Mouse (Mus musculus): ENCODE results near the gene Edem1. TPM values are rescaled to one million over a fixed set of nuclear protein-coding genes. Genes with fewer than 3 reads are reported as not detected.

Gene Edem1
- polyA plus RNA-seq, 1 experiment, result 11.1 TPM

GRCm38 (mm10) chr6:108805871-108806270 lies 22.6 kb upstream of the Edem1 start:
- no peak for TF ChIP-seq MYOD1 (IDR thresholded peaks at IDR 0.05; ENCODE audit: control insufficient read depth, insufficient read length, low read depth)
- TF ChIP-seq CTCF (IDR thresholded peaks at IDR 0.05; ENCODE audit: control insufficient read depth, insufficient read depth, insufficient read length), result no peak
- TF ChIP-seq MYOG (IDR thresholded peaks at IDR 0.05; ENCODE audit: control insufficient read depth, extremely low read depth, insufficient read length), result no peak
- no peak for TF ChIP-seq MAX (IDR thresholded peaks at IDR 0.05)
- TF ChIP-seq FOSL1 (IDR thresholded peaks at IDR 0.05; ENCODE audit: insufficient read depth, low read length, poor library complexity, severe bottlenecking), result no peak
- TF ChIP-seq CEBPB (IDR thresholded peaks at IDR 0.05; ENCODE audit: low read depth), result no peak
- no peak for TF ChIP-seq USF1 (IDR thresholded peaks at IDR 0.05; ENCODE audit: low read depth)
- peaks cover 100% of the 10 kb centered on the region for H3K79me2 ChIP-seq (ENCODE audit: control insufficient read depth, insufficient read depth)
- no peak overlapping the region for H3K4me3 ChIP-seq (ENCODE audit: insufficient read depth, poor library complexity, severe bottlenecking)
- no peaks in the 10 kb centered on the region for H3K27me3 ChIP-seq (ENCODE audit: control insufficient read depth, insufficient read depth, insufficient read length)
- H3K79me3 ChIP-seq (ENCODE audit: low read depth), result peaks cover 73% of the 10 kb centered on the region
- H3K36me3 ChIP-seq (ENCODE audit: control insufficient read depth, insufficient read depth), result no peaks in the 10 kb centered on the region
- H3ac ChIP-seq (ENCODE audit: control insufficient read depth, insufficient read length, low read depth), result no peak overlapping the region

- Histone ChIP-seq H3K27me3 (ENCODE audit: control insufficient read depth, insufficient read depth, insufficient read length) (no peaks in the 10 kb centered on the region), H3ac (ENCODE audit: control insufficient read depth, insufficient read length, low read depth) (no peak overlapping the region), H3K79me2 (ENCODE audit: control insufficient read depth, insufficient read depth) (peaks cover 92% of the 10 kb centered on the region), H3K4me3 (ENCODE audit: insufficient read depth, poor library complexity, severe bottlenecking) (no peak overlapping the region), H3K36me3 (ENCODE audit: control insufficient read depth, insufficient read depth) (no peaks in the 10 kb centered on the region), H3K79me3 (ENCODE audit: low read depth) (peaks cover 72% of the 10 kb centered on the region)
- TF ChIP-seq MYOD1 (IDR thresholded peaks at IDR 0.05; ENCODE audit: control insufficient read depth, insufficient read length, low read depth) (no peak), MAX (IDR thresholded peaks at IDR 0.05) (no peak), FOSL1 (IDR thresholded peaks at IDR 0.05; ENCODE audit: insufficient read depth, low read length, poor library complexity, severe bottlenecking) (no peak), CEBPB (IDR thresholded peaks at IDR 0.05; ENCODE audit: low read depth) (no peak), CTCF (IDR thresholded peaks at IDR 0.05; ENCODE audit: control insufficient read depth, insufficient read depth, insufficient read length) (no peak), USF1 (IDR thresholded peaks at IDR 0.05; ENCODE audit: low read depth) (no peak), MYOG (IDR thresholded peaks at IDR 0.05; ENCODE audit: control insufficient read depth, extremely low read depth, insufficient read length) (no peak)
Measured at GRCm38 (mm10) chr6:108807446-108807845, 21.0 kb upstream of the Edem1 start.

- H3K79me2 ChIP-seq (ENCODE audit: control insufficient read depth, insufficient read depth), result peaks cover 92% of the 10 kb centered on the region
- H3ac ChIP-seq (ENCODE audit: control insufficient read depth, insufficient read length, low read depth), result no peak overlapping the region
- TF ChIP-seq CTCF (IDR thresholded peaks at IDR 0.05; ENCODE audit: control insufficient read depth, insufficient read depth, insufficient read length) (no peak), MYOD1 (IDR thresholded peaks at IDR 0.05; ENCODE audit: control insufficient read depth, insufficient read length, low read depth) (no peak), USF1 (IDR thresholded peaks at IDR 0.05; ENCODE audit: low read depth) (no peak), MYOG (IDR thresholded peaks at IDR 0.05; ENCODE audit: control insufficient read depth, extremely low read depth, insufficient read length) (no peak), MAX (IDR thresholded peaks at IDR 0.05) (no peak), FOSL1 (IDR thresholded peaks at IDR 0.05; ENCODE audit: insufficient read depth, low read length, poor library complexity, severe bottlenecking) (no peak), CEBPB (IDR thresholded peaks at IDR 0.05; ENCODE audit: low read depth) (no peak)
- no peaks in the 10 kb centered on the region for H3K27me3 ChIP-seq (ENCODE audit: control insufficient read depth, insufficient read depth, insufficient read length)
- peaks cover 64% of the 10 kb centered on the region for H3K79me3 ChIP-seq (ENCODE audit: low read depth)
- H3K4me3 ChIP-seq (ENCODE audit: insufficient read depth, poor library complexity, severe bottlenecking), result no peak overlapping the region
- no peaks in the 10 kb centered on the region for H3K36me3 ChIP-seq (ENCODE audit: control insufficient read depth, insufficient read depth)
Measured at GRCm38 (mm10) chr6:108808786-108809185, 19.7 kb upstream of the Edem1 start.

- peaks cover 61% of the 10 kb centered on the region for H3K79me3 ChIP-seq (ENCODE audit: low read depth)
- peaks cover 4% of the 10 kb centered on the region for H3K36me3 ChIP-seq (ENCODE audit: control insufficient read depth, insufficient read depth)
- H3K27me3 ChIP-seq (ENCODE audit: control insufficient read depth, insufficient read depth, insufficient read length), result no peaks in the 10 kb centered on the region
- H3K4me3 ChIP-seq (ENCODE audit: insufficient read depth, poor library complexity, severe bottlenecking), result no peak overlapping the region
- H3K79me2 ChIP-seq (ENCODE audit: control insufficient read depth, insufficient read depth), result peaks cover 88% of the 10 kb centered on the region
- no peak for TF ChIP-seq CTCF (IDR thresholded peaks at IDR 0.05; ENCODE audit: control insufficient read depth, insufficient read depth, insufficient read length)
- TF ChIP-seq CEBPB (IDR thresholded peaks at IDR 0.05; ENCODE audit: low read depth), result no peak
- no peak for TF ChIP-seq MYOG (IDR thresholded peaks at IDR 0.05; ENCODE audit: control insufficient read depth, extremely low read depth, insufficient read length)
- TF ChIP-seq USF1 (IDR thresholded peaks at IDR 0.05; ENCODE audit: low read depth), result no peak
- H3ac ChIP-seq (ENCODE audit: control insufficient read depth, insufficient read length, low read depth), result no peak overlapping the region
Measured at GRCm38 (mm10) chr6:108810237-108810636, 18.2 kb upstream of the Edem1 start.

- H3K27me3 ChIP-seq (ENCODE audit: control insufficient read depth, insufficient read depth, insufficient read length), result no peaks in the 10 kb centered on the region
- no peak overlapping the region for H3ac ChIP-seq (ENCODE audit: control insufficient read depth, insufficient read length, low read depth)
- TF ChIP-seq MYOG (IDR thresholded peaks at IDR 0.05; ENCODE audit: control insufficient read depth, extremely low read depth, insufficient read length) (no peak), CTCF (IDR thresholded peaks at IDR 0.05; ENCODE audit: control insufficient read depth, insufficient read depth, insufficient read length) (no peak), USF1 (IDR thresholded peaks at IDR 0.05; ENCODE audit: low read depth) (no peak), CEBPB (IDR thresholded peaks at IDR 0.05; ENCODE audit: low read depth) (no peak), MAX (IDR thresholded peaks at IDR 0.05) (no peak), MYOD1 (IDR thresholded peaks at IDR 0.05; ENCODE audit: control insufficient read depth, insufficient read length, low read depth) (no peak)
- peaks cover 50% of the 10 kb centered on the region for H3K79me3 ChIP-seq (ENCODE audit: low read depth)
- peaks cover 10% of the 10 kb centered on the region for H3K36me3 ChIP-seq (ENCODE audit: control insufficient read depth, insufficient read depth)
- H3K4me3 ChIP-seq (ENCODE audit: insufficient read depth, poor library complexity, severe bottlenecking), result no peak overlapping the region
- peaks cover 69% of the 10 kb centered on the region for H3K79me2 ChIP-seq (ENCODE audit: control insufficient read depth, insufficient read depth)
Measured at GRCm38 (mm10) chr6:108812134-108812533, 16.3 kb upstream of the Edem1 start.

- no peak overlapping the region for H3ac ChIP-seq (ENCODE audit: control insufficient read depth, insufficient read length, low read depth)
- peaks cover 12% of the 10 kb centered on the region for H3K79me3 ChIP-seq (ENCODE audit: low read depth)
- no peak overlapping the region for H3K4me3 ChIP-seq (ENCODE audit: insufficient read depth, poor library complexity, severe bottlenecking)
- TF ChIP-seq USF1 (IDR thresholded peaks at IDR 0.05; ENCODE audit: low read depth) (no peak), MAX (IDR thresholded peaks at IDR 0.05) (no peak), CTCF (IDR thresholded peaks at IDR 0.05; ENCODE audit: control insufficient read depth, insufficient read depth, insufficient read length) (no peak), MYOG (IDR thresholded peaks at IDR 0.05; ENCODE audit: control insufficient read depth, extremely low read depth, insufficient read length) (no peak), MYOD1 (IDR thresholded peaks at IDR 0.05; ENCODE audit: control insufficient read depth, insufficient read length, low read depth) (no peak), FOSL1 (IDR thresholded peaks at IDR 0.05; ENCODE audit: insufficient read depth, low read length, poor library complexity, severe bottlenecking) (no peak)
- H3K79me2 ChIP-seq (ENCODE audit: control insufficient read depth, insufficient read depth), result peaks cover 23% of the 10 kb centered on the region
- peaks cover 54% of the 10 kb centered on the region for H3K36me3 ChIP-seq (ENCODE audit: control insufficient read depth, insufficient read depth)
- H3K27me3 ChIP-seq (ENCODE audit: control insufficient read depth, insufficient read depth, insufficient read length), result no peaks in the 10 kb centered on the region
Measured at GRCm38 (mm10) chr6:108817510-108817909, 10.9 kb upstream of the Edem1 start.
